Mouse (Mus musculus) bone marrow, adult 2 months (tissue): ENCODE measurements around the gene Mgat4d. TPM values are rescaled to one million over a fixed set of nuclear protein-coding genes. Genes with fewer than 3 reads are reported as not detected.
A peak's percentile ranks its signal among the peaks of the same experiment; 100 is the strongest.
"Not testable (repeated sequence)": the region's sequence is repeated elsewhere in the genome, so short reads cannot be mapped to it uniquely, and the experiment has no call there.

Source experiments
- H3K27ac ChIP-seq: fragments of 200-500 bp; 2 replicates; pipeline ENCODE4 v1.5.1; 2012; ENCODE audit warnings: low read depth, mild to moderate bottlenecking, control low read depth, inconsistent platforms, low read length; ENCODE audit not compliant: control insufficient read depth, poor library complexity, insufficient read depth
- H3K4me1 ChIP-seq: fragments of 200-500 bp; 2 replicates; pipeline ENCODE4 v1.6.1; 2011; ENCODE audit warnings: low read length; ENCODE audit not compliant: control insufficient read depth, insufficient read depth
- H3K4me3 ChIP-seq: fragments of 200-500 bp; replicated peaks from 2 replicates; pipeline ENCODE3; 2011; ENCODE audit warnings: mild to moderate bottlenecking, low read depth, low read length, control low read depth; ENCODE audit not compliant: control insufficient read depth
- CTCF ChIP-seq: fragments of 200-500 bp; IDR thresholded peaks from 2 replicates; pipeline ENCODE4 v1.5.1; 2011; ENCODE audit warnings: low read length, control low read depth; ENCODE audit not compliant: control insufficient read depth, insufficient read depth
- POLR2A ChIP-seq: fragments of 200-500 bp; IDR thresholded peaks from 2 replicates; pipeline ENCODE4 v1.6.1; 2011; ENCODE audit warnings: low read depth, mild to moderate bottlenecking, control low read depth, low read length, borderline replicate concordance; ENCODE audit not compliant: control insufficient read depth
- WGBS: fragments of 180-500 bp; shearing (Covaris S2); methylation state at CpG from one replicate; pipeline ENCODE4 v1.1.7; 2018; 5-methylcytosine and 5-hydroxymethylcytosine counted together
- polyA plus RNA-seq: library from polyadenylated mRNA; stranded (reverse); fragments of >200 nt; gene quantifications from 2 replicates; pipeline ENCODE4 v1.2.4, GENCODE M21; 2011; ENCODE audit warnings: low replicate concordance; ENCODE audit not compliant: missing spikeins, insufficient read depth, insufficient read length

The Mgat4d gene
- polyA plus RNA-seq = not detected in 2 replicates

- Histone ChIP-seq H3K4me1 (no peaks in the 10 kb centered on the region), H3K27ac (no peak within 1 kb of the TSS), H3K4me3 (no peak within 1 kb of the TSS)
- 72% methylated on average over 18 of the region's 18 CpGs for WGBS
- TF ChIP-seq CTCF = no peak
- no peak for TF ChIP-seq POLR2A
These were observed at the start of gene Mgat4d for GRCm38 (mm10) chr8:83348263-83348662. Gene Mgat4d (plus strand): TSS chr8:83348471.

- WGBS = 43% methylated on average over 1 of the region's 1 CpGs
- no peak overlapping the region for H3K27ac ChIP-seq
- no peak overlapping the region for H3K4me3 ChIP-seq
- no peaks in the 10 kb centered on the region for H3K4me1 ChIP-seq
- TF ChIP-seq POLR2A (no peak), CTCF (peak; percentile 55)
These were observed 48.1 kb upstream of the Mgat4d start for GRCm38 (mm10) chr8:83300135-83300534.

GRCm38 (mm10) chr8:83304946-83305345 lies 43.3 kb upstream of the Mgat4d start:
- no peak for TF ChIP-seq POLR2A
- TF ChIP-seq CTCF = no peak
- no peak overlapping the region for H3K4me3 ChIP-seq
- no peaks in the 10 kb centered on the region for H3K4me1 ChIP-seq
- 88% methylated on average over 1 of the region's 1 CpGs for WGBS
- H3K27ac ChIP-seq = no peak overlapping the region

- Histone ChIP-seq H3K4me1 (no peaks in the 10 kb centered on the region), H3K27ac (no peak overlapping the region), H3K4me3 (no peak overlapping the region)
- 86% methylated on average over 6 of the region's 6 CpGs for WGBS
- TF ChIP-seq POLR2A = no peak
- no peak for TF ChIP-seq CTCF
These were observed 38.4 kb upstream of the Mgat4d start for GRCm38 (mm10) chr8:83309836-83310235.

- H3K4me1 ChIP-seq, H3K4me3 ChIP-seq, H3K27ac ChIP-seq: not testable (repeated sequence)
- WGBS = 86% methylated on average over 4 of the region's 4 CpGs
These were observed 33.2 kb upstream of the Mgat4d start for GRCm38 (mm10) chr8:83315084-83315483.

DNA sequence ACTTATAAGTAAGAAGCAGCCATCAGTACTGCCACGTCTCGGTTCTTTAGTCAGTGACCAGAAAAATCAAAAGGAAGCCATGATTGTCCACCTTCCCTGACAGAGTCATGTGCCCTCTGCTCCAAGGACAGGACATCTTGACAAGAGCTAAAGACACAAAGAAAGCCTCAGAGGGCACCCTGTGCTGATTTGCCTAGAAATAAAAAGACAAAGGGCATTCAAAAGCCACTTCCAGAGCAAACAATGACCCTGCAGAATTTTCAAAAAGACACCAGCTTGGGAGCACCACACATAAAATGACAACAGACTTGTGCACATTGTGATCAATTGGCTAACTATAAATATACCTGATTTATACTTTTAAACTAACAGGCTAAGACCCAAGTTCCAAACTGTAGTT lies 32.6 kb upstream of the Mgat4d start:
- Histone ChIP-seq H3K4me3 (no peak overlapping the region), H3K27ac (no peak overlapping the region), H3K4me1 (no peaks in the 10 kb centered on the region)
- 91% methylated on average over 2 of the region's 2 CpGs for WGBS
- no peak for TF ChIP-seq POLR2A
- TF ChIP-seq CTCF = no peak

GRCm38 (mm10) chr8:83320543-83320942 lies 27.7 kb upstream of the Mgat4d start:
- 91% methylated on average over 3 of the region's 3 CpGs for WGBS
- H3K4me1 ChIP-seq = no peaks in the 10 kb centered on the region
- H3K4me3 ChIP-seq = no peak overlapping the region
- H3K27ac ChIP-seq = no peak overlapping the region
- TF ChIP-seq POLR2A (no peak), CTCF (no peak)

DNA sequence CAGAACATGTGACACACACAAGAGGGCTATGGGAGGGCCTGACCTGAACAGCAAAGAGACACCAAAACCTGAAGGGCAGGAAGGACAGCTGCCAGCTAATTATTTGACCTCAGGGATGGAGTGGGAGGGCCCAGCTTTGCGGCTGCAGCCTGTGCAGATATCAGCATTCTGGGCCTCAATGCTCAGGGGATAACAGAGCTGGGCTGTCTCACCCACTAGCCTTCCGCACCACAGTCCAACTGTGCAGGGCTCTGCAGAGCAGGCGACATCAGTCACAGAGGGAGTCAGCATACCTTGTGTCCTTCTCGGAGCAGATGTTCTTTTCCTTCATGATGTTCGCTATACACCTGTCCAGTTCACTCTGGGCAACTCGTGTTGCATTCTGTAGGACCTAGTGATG lies 25.9 kb upstream of the Mgat4d start:
- Histone ChIP-seq H3K27ac (no peak overlapping the region), H3K4me3 (no peak overlapping the region), H3K4me1 (no peaks in the 10 kb centered on the region)
- 90% methylated on average over 6 of the region's 6 CpGs for WGBS
- TF ChIP-seq CTCF (no peak), POLR2A (no peak)

GRCm38 (mm10) chr8:83323056-83323455 lies 25.2 kb upstream of the Mgat4d start:
- no peak overlapping the region for H3K27ac ChIP-seq
- WGBS = 79% methylated on average over 2 of the region's 2 CpGs
- H3K4me1 ChIP-seq = no peaks in the 10 kb centered on the region
- H3K4me3 ChIP-seq = no peak overlapping the region
- TF ChIP-seq POLR2A = no peak
- TF ChIP-seq CTCF = peak; percentile 23; the same call in 1 of the 2 replicates
